Mouse (Mus musculus) heart, embryonic 14.5 days (tissue): Measurements from ENCODE around the gene Chmp5. TPM values are rescaled to one million over a fixed set of nuclear protein-coding genes. Genes with fewer than 3 reads are reported as not detected.
A peak's percentile ranks its signal among the peaks of the same experiment; 100 is the strongest.

Experiments used
- ATAC-seq: fragments of 200-750 bp; cut with Nextera tagmentation; 2 replicates; pipeline ENCODE4 v1.8.0; 2017; ENCODE audit warnings: low read depth, moderate TSS enrichment; ENCODE audit not compliant: insufficient number of reproducible peaks, insufficient read depth, low FRiP score
- H3K27ac ChIP-seq, 2 experiments: fragments of 200-500 bp in 1 of 2; fragments of 300-500 bp in 1 of 2; sonication (generic) in 1 of 2; replicated peaks in 1 of 2; 2 replicates each; pipeline ENCODE4 v1.5.1; 2012 to 2014; ENCODE audit warnings: low read depth in 2 of 2, low read length in 2 of 2, control low read depth in 1 of 2, mild to moderate bottlenecking in 1 of 2, mixed read lengths in 1 of 2; ENCODE audit not compliant: control insufficient read depth in 1 of 2, insufficient read depth in 1 of 2
- H3K27me3 ChIP-seq: fragments of 300-500 bp; sonication (generic); 2 replicates; pipeline ENCODE4 v1.6.1; 2014; ENCODE audit warnings: mild to moderate bottlenecking, low read length, control low read depth; ENCODE audit not compliant: control insufficient read depth, insufficient read depth
- H3K36me3 ChIP-seq: fragments of 300-500 bp; sonication (generic); 2 replicates; pipeline ENCODE4 v1.6.1; 2014; ENCODE audit warnings: mild to moderate bottlenecking, control low read depth, low read length, mixed read lengths; ENCODE audit not compliant: control insufficient read depth, insufficient read depth
- H3K4me1 ChIP-seq, 2 experiments: fragments of 200-500 bp in 1 of 2; fragments of 300-500 bp in 1 of 2; sonication (generic) in 1 of 2; 2 replicates each; pipeline ENCODE4 v1.6.1; 2012 to 2014; ENCODE audit warnings: low read length in 2 of 2, control low read depth in 1 of 2, mixed read lengths in 1 of 2; ENCODE audit not compliant: control insufficient read depth in 2 of 2, insufficient read depth in 2 of 2
- H3K4me2 ChIP-seq: fragments of 300-500 bp; sonication (generic); 2 replicates; pipeline ENCODE4 v1.6.1; 2014; ENCODE audit warnings: mild to moderate bottlenecking, low read length
- H3K4me3 ChIP-seq, 2 experiments: fragments of 200-500 bp in 1 of 2; fragments of 300-500 bp in 1 of 2; sonication (generic) in 1 of 2; 2 replicates each; pipeline ENCODE4 v1.5.1; 2012 to 2014; ENCODE audit warnings: low read length in 2 of 2, mild to moderate bottlenecking in 2 of 2, control low read depth in 1 of 2, low read depth in 1 of 2, moderate library complexity in 1 of 2; ENCODE audit not compliant: control insufficient read depth in 1 of 2, insufficient read depth in 1 of 2
- H3K9ac ChIP-seq: fragments of 300-500 bp; sonication (generic); 2 replicates; pipeline ENCODE4 v1.6.1; 2014; ENCODE audit warnings: mild to moderate bottlenecking, low read length
- H3K9me3 ChIP-seq: fragments of 300-500 bp; sonication (generic); 2 replicates; pipeline ENCODE4 v1.6.1; 2016; ENCODE audit warnings: low read length, control low read depth; ENCODE audit not compliant: control insufficient read depth
- WGBS: fragments of 180-500 bp; shearing (Covaris S2); extraction: QIAGEN DNeasy Blood & Tissue Kit; methylation state at CpG from one replicate; pipeline ENCODE4 v1.1.7; 2014; 5-methylcytosine and 5-hydroxymethylcytosine counted together
- polyA plus RNA-seq: library from polyadenylated mRNA; unstranded; fragments of >200 nt; fragmentation: Nextera tagmentation; extraction: Ambion mirVana; gene quantifications from 2 replicates; pipeline ENCODE4 v1.2.1, GENCODE M21; 2014

Chmp5 gene
- polyA plus RNA-seq, 1 experiment from 2014 or later: 82.9 TPM

DNA sequence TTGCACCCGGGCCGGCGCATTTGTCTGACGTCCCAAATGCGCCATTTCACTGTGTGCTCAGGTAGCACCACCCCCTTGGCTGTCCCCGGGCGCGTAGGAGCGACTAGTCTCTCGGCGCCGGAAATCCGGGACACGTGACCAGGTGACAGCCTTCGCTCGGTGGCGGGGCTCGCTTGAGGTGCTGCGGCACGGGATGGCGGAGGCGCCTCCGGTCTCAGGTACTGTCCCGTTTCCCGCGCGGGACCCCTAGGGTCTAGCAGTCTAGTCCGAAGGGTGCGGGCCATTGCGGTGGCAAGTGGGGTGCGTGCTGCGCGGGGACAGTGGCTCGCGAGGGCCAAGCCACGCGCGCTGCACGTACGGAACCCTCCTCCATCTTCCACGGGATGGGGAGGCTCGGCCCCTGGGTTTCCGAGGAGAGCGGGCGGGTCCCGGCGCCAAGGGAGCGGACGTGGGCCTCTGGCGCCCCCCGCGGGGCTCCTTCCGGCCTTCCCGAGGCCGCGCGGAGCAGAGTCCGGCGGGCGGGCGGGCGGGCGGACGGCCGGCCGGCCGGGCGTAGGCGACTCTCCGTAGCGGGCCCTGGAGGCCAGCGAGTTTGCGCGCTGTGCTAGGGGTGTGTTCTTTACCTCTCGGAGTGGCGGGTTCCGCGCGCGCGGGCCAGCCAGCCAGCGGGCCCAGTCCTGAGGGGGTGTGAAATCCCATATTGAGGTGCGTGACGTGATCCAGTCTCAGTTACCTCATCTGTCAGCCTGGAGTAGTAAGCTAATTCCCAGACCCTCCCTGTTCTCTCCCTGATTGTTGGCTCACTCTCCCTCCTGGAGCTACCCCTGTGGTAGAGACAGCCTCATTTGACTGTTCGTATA is 22.9 kb downstream of the Chmp5 start, which contains the start of gene Nfx1:
Nfx1 (plus strand) TSS at position 65 of the 860 bp plus-strand sequence.
- Histone ChIP-seq H3K4me2 (peak within 1 kb of the TSS; percentile 78), H3K9ac (peak within 1 kb of the TSS; percentile 92), H3K36me3 (peaks cover 26% of the 10 kb centered on the region), H3K27ac (peak within 1 kb of the TSS; percentile 94 to 96), H3K4me3 (peak within 1 kb of the TSS; percentile 74 to 91), H3K27me3 (no peaks in the 10 kb centered on the region), H3K9me3 (no peaks in the 10 kb centered on the region), H3K4me1 (peaks cover 6 to 22% of the 10 kb centered on the region in 2 experiments)
- ATAC-seq: peak; percentile 91
- WGBS: under 1% methylated on average over 68 of the region's 85 CpGs

DNA sequence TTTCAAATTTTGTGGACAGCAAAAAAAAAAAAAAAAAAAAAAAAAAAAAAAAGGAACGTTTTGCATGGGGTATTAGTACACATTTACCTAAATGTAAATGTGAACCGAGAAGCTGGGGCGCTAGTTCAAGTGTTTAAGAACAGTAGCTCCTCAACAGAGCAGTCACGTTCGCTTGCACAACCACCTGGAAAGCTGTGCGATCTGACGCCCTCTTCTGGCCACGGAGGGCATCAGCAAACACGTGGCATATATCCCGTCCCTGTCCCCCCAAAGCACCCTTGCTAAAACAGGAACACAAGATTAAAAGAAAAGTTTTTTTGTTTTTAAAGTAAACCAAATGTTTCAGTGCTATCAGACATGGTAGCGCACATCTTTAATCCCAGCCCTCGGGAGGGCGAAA is 23.5 kb downstream of the Chmp5 start:
- no peaks in the 10 kb centered on the region for H3K9me3 ChIP-seq
- H3K27ac ChIP-seq: peak overlapping the region; percentile 75 to 96
- peak overlapping the region; percentile 78 for H3K4me2 ChIP-seq
- H3K36me3 ChIP-seq: peaks cover 25% of the 10 kb centered on the region
- peak overlapping the region; percentile 74 to 91; a peak in 3 of 4 replicates for H3K4me3 ChIP-seq
- peak overlapping the region; percentile 92 for H3K9ac ChIP-seq
- H3K4me1 ChIP-seq: peaks cover 6 to 22% of the 10 kb centered on the region in 2 experiments
- WGBS: 30% methylated on average over 13 of the region's 13 CpGs
- no peaks in the 10 kb centered on the region for H3K27me3 ChIP-seq
- no peak for ATAC-seq

DNA sequence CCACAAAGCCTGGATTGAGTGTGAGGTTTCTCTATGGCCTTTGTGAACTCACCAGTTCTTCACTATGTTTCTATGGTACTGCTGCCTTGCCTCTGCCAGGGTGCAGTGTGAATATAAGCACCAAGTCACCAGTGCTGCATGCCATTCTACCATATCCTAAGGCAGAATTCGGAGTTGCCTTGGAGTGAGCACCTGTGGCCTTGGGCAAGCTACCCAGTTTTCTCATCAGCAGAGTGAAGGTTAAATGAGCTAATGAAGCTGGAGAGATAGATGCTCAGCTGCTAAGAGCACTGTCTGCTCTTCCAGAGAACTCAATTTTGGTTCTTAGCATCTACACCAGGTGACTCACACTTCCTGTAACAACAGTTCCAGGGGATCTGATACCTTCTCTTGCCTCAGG is 25.8 kb downstream of the Chmp5 start:
- Histone ChIP-seq H3K27me3 (no peaks in the 10 kb centered on the region), H3K4me3 (no peak overlapping the region), H3K36me3 (peaks cover 35% of the 10 kb centered on the region), H3K4me1 (peaks cover 6 to 22% of the 10 kb centered on the region in 2 experiments), H3K4me2 (no peak overlapping the region), H3K9ac (no peak overlapping the region), H3K9me3 (no peaks in the 10 kb centered on the region), H3K27ac (no peak overlapping the region)
- ATAC-seq: no peak
- WGBS: 88% methylated on average over 1 of the region's 1 CpGs

DNA sequence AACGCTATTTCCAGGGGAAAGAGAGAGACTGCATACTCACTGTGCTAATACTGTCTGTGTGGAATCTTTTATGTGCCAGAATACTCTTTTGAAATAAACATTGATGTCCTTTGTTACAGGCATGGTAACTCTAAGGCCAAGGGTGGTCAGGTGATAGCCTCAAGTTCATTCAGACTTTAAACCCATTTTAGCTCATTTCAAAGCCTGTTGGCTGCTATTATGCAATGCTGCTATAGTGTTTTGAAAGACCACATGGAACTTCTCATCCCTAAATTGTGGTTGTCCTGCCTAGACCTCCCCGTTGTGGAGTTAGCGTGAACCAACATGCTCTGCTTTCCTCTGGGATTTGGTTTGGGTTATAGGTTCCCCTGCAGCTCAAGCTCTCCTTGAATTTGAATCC is 27.5 kb downstream of the Chmp5 start:
- Histone ChIP-seq H3K27me3 (no peaks in the 10 kb centered on the region), H3K9me3 (no peaks in the 10 kb centered on the region), H3K4me3 (no peak overlapping the region), H3K4me2 (no peak overlapping the region), H3K27ac (no peak overlapping the region), H3K4me1 (peaks cover 6 to 15% of the 10 kb centered on the region in 2 experiments; a peak in 3 of 4 replicates), H3K9ac (no peak overlapping the region), H3K36me3 (peaks cover 51% of the 10 kb centered on the region)
- 93% methylated on average over 3 of the region's 3 CpGs for WGBS
- ATAC-seq: no peak

DNA sequence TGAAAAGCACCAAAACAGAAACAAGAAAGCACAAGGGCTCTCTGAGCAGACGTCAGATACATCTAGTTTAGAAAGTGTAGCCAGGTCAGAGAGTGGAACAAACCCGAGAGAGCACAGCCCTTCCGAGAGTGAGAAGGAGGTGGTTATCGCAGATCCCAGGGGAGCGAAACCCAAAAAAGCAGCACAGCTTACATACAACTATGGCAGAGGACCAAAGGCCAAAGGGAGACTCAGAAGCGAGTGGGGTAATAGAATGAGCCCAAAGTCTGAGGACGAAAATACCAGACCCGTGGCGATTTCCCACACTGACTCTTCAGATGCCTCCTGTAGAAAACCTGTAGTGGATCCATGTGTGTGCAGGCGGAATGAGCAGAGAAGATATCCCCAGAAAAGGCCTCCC is 28.4 kb downstream of the Chmp5 start:
- Histone ChIP-seq H3K4me2 (no peak overlapping the region), H3K9ac (no peak overlapping the region), H3K27ac (no peak overlapping the region), H3K9me3 (no peaks in the 10 kb centered on the region), H3K27me3 (no peaks in the 10 kb centered on the region), H3K36me3 (peaks cover 60% of the 10 kb centered on the region), H3K4me1 (peaks cover 6 to 15% of the 10 kb centered on the region in 2 experiments; a peak in 3 of 4 replicates), H3K4me3 (no peak overlapping the region)
- WGBS: 89% methylated on average over 10 of the region's 10 CpGs
- ATAC-seq: no peak

GRCm38 (mm10) chr4:40979430-40979829 is 31.2 kb downstream of the Chmp5 start:
- ATAC-seq: no peak
- Histone ChIP-seq H3K9ac (no peak overlapping the region), H3K4me2 (no peak overlapping the region), H3K36me3 (peaks cover 72% of the 10 kb centered on the region), H3K4me3 (no peak overlapping the region), H3K4me1 (0 out of 4 replicates have a peak, but pooled peaks cover 0 to 8% of the 10 kb centered on the region in 2 experiments), H3K9me3 (no peaks in the 10 kb centered on the region), H3K27me3 (no peaks in the 10 kb centered on the region), H3K27ac (no peak overlapping the region)
- 83% methylated on average over 1 of the region's 1 CpGs for WGBS

GRCm38 (mm10) chr4:40982486-40982885 is 34.3 kb downstream of the Chmp5 start:
- no peak overlapping the region for H3K4me3 ChIP-seq
- no peak for ATAC-seq
- H3K36me3 ChIP-seq: peaks cover 86% of the 10 kb centered on the region
- WGBS: 60% methylated on average over 3 of the region's 3 CpGs
- H3K4me2 ChIP-seq: no peak overlapping the region
- no peak overlapping the region for H3K27ac ChIP-seq
- H3K4me1 ChIP-seq: 0 out of 4 replicates have a peak, but pooled peaks cover 0 to 8% of the 10 kb centered on the region in 2 experiments
- H3K27me3 ChIP-seq: no peaks in the 10 kb centered on the region
- H3K9ac ChIP-seq: no peak overlapping the region
- H3K9me3 ChIP-seq: no peaks in the 10 kb centered on the region
